Mouse (Mus musculus) erythroblast, embryonic 14.5 days (primary cell): ENCODE data around the gene Kctd20.

ENCODE experiments used
- GATA1 ChIP-seq: IDR thresholded peaks from 2 replicates; pipeline ENCODE4 v1.6.1; 2012; ENCODE audit warnings: low read length, inconsistent platforms, mixed read lengths
- TAL1 ChIP-seq: IDR thresholded peaks from 3 replicates; pipeline ENCODE4 v1.6.1; 2012; ENCODE audit warnings: low read length, inconsistent platforms, mixed read lengths

DNA sequence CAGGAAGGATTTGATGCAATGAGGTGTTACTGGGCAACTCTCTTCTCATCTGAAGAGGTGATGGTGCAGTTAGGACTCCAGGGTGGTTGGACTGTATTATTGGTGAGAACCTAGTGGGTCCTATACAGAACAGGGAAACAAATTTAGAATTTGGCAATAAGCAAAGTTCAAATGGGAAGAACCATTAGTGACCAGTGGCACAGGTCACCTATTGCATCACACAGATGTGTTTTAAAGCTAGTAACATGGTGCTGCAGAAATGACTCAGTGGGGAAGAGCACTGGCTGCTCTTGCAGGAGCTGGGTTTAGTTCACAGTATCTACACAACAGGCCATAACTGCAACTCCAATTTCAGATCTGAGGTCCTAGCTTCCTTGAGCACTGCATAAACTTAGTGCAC is 18.4 kb downstream of the Kctd20 start:
- TF ChIP-seq GATA1 (no peak), TAL1 (no peak)
